Mouse (Mus musculus) MEL (cell line): Measurements from ENCODE around the gene Ptprj. TPM values are rescaled to one million over a fixed set of nuclear protein-coding genes. Genes with fewer than 3 reads are reported as not detected.

Experiments
- DNase-seq: peaks from one replicate; pipeline ENCODE4 v3.0.0; 2011; ENCODE audit warnings: low read depth, low spot score
- H3K27ac ChIP-seq: 2 replicates; pipeline ENCODE4 v1.5.1; 2012; ENCODE audit warnings: low read depth, mild to moderate bottlenecking, control low read depth, low read length, moderate library complexity; ENCODE audit not compliant: control insufficient read depth
- H3K27me3 ChIP-seq, 2 experiments: fragments of 150-350 bp in 1 of 2; sonication (generic) in 1 of 2; 2 replicates each; pipeline ENCODE4 v1.6.1; 2012; ENCODE audit warnings: low read length in 2 of 2, mild to moderate bottlenecking in 2 of 2, improper control_type of control experiment in 1 of 2, moderate library complexity in 1 of 2; ENCODE audit not compliant: insufficient read depth in 2 of 2, control insufficient read depth in 1 of 2
- H3K36me3 ChIP-seq, 2 experiments: 2 replicates each; pipeline ENCODE4 v1.6.1; 2012 to 2014; ENCODE audit warnings: low read length in 2 of 2, improper control_type of control experiment in 1 of 2, inconsistent platforms in 1 of 2, mild to moderate bottlenecking in 1 of 2; ENCODE audit not compliant: insufficient read depth in 2 of 2, control insufficient read depth in 1 of 2
- H3K4me1 ChIP-seq, 2 experiments: fragments of 150-350 bp in 1 of 2; sonication (generic) in 1 of 2; 2 replicates each; pipeline ENCODE4 v1.6.1; 2012; ENCODE audit warnings: low read length in 2 of 2, improper control_type of control experiment in 1 of 2, mild to moderate bottlenecking in 1 of 2; ENCODE audit not compliant: insufficient read depth in 2 of 2, control insufficient read depth in 1 of 2
- H3K4me3 ChIP-seq, 2 experiments: fragments of 150-350 bp in 1 of 2; sonication (generic) in 1 of 2; 2 replicates each; pipeline ENCODE4 v1.5.1; 2012; ENCODE audit warnings: low read depth in 2 of 2, low read length in 2 of 2, mild to moderate bottlenecking in 2 of 2, moderate library complexity in 2 of 2, control low read depth in 1 of 2, improper control_type of control experiment in 1 of 2; ENCODE audit not compliant: control insufficient read depth in 1 of 2, insufficient read depth in 1 of 2
- H3K79me2 ChIP-seq: 2 replicates; pipeline ENCODE4 v1.6.1; 2012; ENCODE audit warnings: mild to moderate bottlenecking, low read length, moderate library complexity; ENCODE audit not compliant: control insufficient read depth, poor library complexity, insufficient read depth
- H3K9ac ChIP-seq: 2 replicates; pipeline ENCODE4 v1.6.1; 2012; ENCODE audit warnings: low read depth, mild to moderate bottlenecking, control low read depth, low read length, moderate library complexity; ENCODE audit not compliant: control insufficient read depth, poor library complexity, severe bottlenecking
- H3K9me3 ChIP-seq: fragments of 150-350 bp; sonication (generic); replicated peaks from 2 replicates; pipeline ENCODE4 v1.6.1; 2012; ENCODE audit warnings: mild to moderate bottlenecking, low read length, improper control_type of control experiment, moderate library complexity; ENCODE audit not compliant: insufficient read depth
- CHD1 ChIP-seq: IDR thresholded peaks from 2 replicates; pipeline ENCODE4 v1.6.1; 2012; ENCODE audit warnings: low read depth, mild to moderate bottlenecking, inconsistent platforms, low read length, improper control_type of control experiment
- CHD2 ChIP-seq: IDR thresholded peaks from 2 replicates; pipeline ENCODE4 v1.6.1; 2011; ENCODE audit warnings: low read length, improper control_type of control experiment
- E2F4 ChIP-seq: IDR thresholded peaks from 2 replicates; pipeline ENCODE4 v1.6.1; 2011; ENCODE audit warnings: low read depth, low read length, improper control_type of control experiment, borderline replicate concordance
- MYC ChIP-seq: IDR thresholded peaks from 2 replicates; pipeline ENCODE4 v1.6.1; 2011; ENCODE audit warnings: low read depth, mild to moderate bottlenecking, low read length, improper control_type of control experiment, moderate library complexity
- TBP ChIP-seq: IDR thresholded peaks from 2 replicates; pipeline ENCODE4 v1.8.0; 2011; ENCODE audit warnings: low read depth, low read length, improper control_type of control experiment
- TCF12 ChIP-seq: IDR thresholded peaks from 2 replicates; pipeline ENCODE4 v1.6.1; 2014; ENCODE audit warnings: low read depth, mild to moderate bottlenecking, inconsistent platforms, low read length, improper control_type of control experiment, moderate library complexity
- USF1 ChIP-seq: IDR thresholded peaks from 2 replicates; pipeline ENCODE4 v1.6.1; 2014; ENCODE audit warnings: low read depth, mild to moderate bottlenecking, inconsistent platforms, low read length, improper control_type of control experiment, moderate library complexity
- USF2 ChIP-seq, 2 experiments: IDR thresholded peaks; 2 replicates each; pipeline ENCODE4 v1.6.1; 2011 to 2012; ENCODE audit warnings: improper control_type of control experiment in 2 of 2, low read length in 2 of 2, borderline replicate concordance in 1 of 2, inconsistent platforms in 1 of 2, low read depth in 1 of 2, mild to moderate bottlenecking in 1 of 2; ENCODE audit not compliant: insufficient read depth in 1 of 2
- ZKSCAN1 ChIP-seq: IDR thresholded peaks from 2 replicates; pipeline ENCODE4 v1.6.1; 2012; ENCODE audit warnings: low read depth, mild to moderate bottlenecking, inconsistent platforms, low read length, improper control_type of control experiment, moderate library complexity
- ZNF384 ChIP-seq: IDR thresholded peaks from 2 replicates; pipeline ENCODE4 v1.6.1; 2012; ENCODE audit warnings: low read depth, mild to moderate bottlenecking, inconsistent platforms, low read length, improper control_type of control experiment
- polyA plus RNA-seq, 2 experiments: library from polyadenylated mRNA; stranded (reverse) in 1 of 2; unstranded in 1 of 2; fragments of >175 nt in 1 of 2; fragments of >200 nt in 1 of 2; gene quantifications; 2 replicates each; pipeline versions ENCODE4 v1.2.1 to v1.2.4; 2012; ENCODE audit warnings: low replicate concordance in 2 of 2, low read depth in 1 of 2; ENCODE audit not compliant: insufficient read length in 2 of 2, insufficient read depth in 1 of 2, missing spikeins in 1 of 2
- total RNA-seq: library from RNA; depleted of rRNA; stranded (reverse); fragments of 300-350 nt; gene quantifications from 2 replicates; pipeline ENCODE4 v1.2.3, GENCODE M21; 2012

The Ptprj gene
- total and polyA plus RNA-seq, 3 experiments = 6.4 to 10.2 TPM; not detected in 1

- DNase-seq = no peak
- Histone ChIP-seq H3K4me1 (peaks cover 7 to 14% of the 10 kb centered on the region in 2 experiments), H3K9ac (no peak overlapping the region), H3K9me3 (no peaks in the 10 kb centered on the region), H3K4me3 (no peak overlapping the region), H3K36me3 (peaks cover 0 to 10% of the 10 kb centered on the region in 2 experiments; a peak in 2 of 4 replicates), H3K27ac (no peak overlapping the region), H3K27me3 (no peaks in the 10 kb centered on the region), H3K79me2 (peaks cover 5% of the 10 kb centered on the region; the same call in 1 of the 2 replicates)
- TF ChIP-seq ZKSCAN1 (no peak), USF2 (IDR thresholded peaks at IDR 0.05; ENCODE audit: borderline replicate concordance in 1 of 2, insufficient read depth in 1 of 2, low read depth in 1 of 2, low read length in 2 of 2) (no peak)
Observed at GRCm38 (mm10) chr2:90550656-90551055, 29.8 kb downstream of the Ptprj start.

GRCm38 (mm10) chr2:90548541-90548940 lies 31.9 kb downstream of the Ptprj start:
- H3K4me3 ChIP-seq = no peak overlapping the region
- H3K9ac ChIP-seq = no peak overlapping the region
- peaks cover 5% of the 10 kb centered on the region; the same call in 1 of the 2 replicates for H3K79me2 ChIP-seq
- no peak overlapping the region for H3K27ac ChIP-seq
- H3K4me1 ChIP-seq = peaks cover 7 to 14% of the 10 kb centered on the region in 2 experiments
- H3K36me3 ChIP-seq = peaks cover 0 to 9% of the 10 kb centered on the region in 2 experiments; a peak in 2 of 4 replicates
- TF ChIP-seq USF1 (no peak), ZNF384 (no peak), CHD1 (no peak)
- no peaks in the 10 kb centered on the region for H3K27me3 ChIP-seq
- DNase-seq = no peak
- H3K9me3 ChIP-seq = no peaks in the 10 kb centered on the region

GRCm38 (mm10) chr2:90547144-90547609 lies 33.3 kb downstream of the Ptprj start:
- TF ChIP-seq CHD2 (no peak), TBP (no peak), MYC (no peak), TCF12 (no peak), E2F4 (no peak), ZNF384 (no peak)
- DNase-seq = no peak
- H3K27ac ChIP-seq = no peak overlapping the region
- H3K27me3 ChIP-seq = no peaks in the 10 kb centered on the region
- no peak overlapping the region for H3K4me3 ChIP-seq
- peaks cover 0 to 9% of the 10 kb centered on the region in 2 experiments; a peak in 2 of 4 replicates for H3K36me3 ChIP-seq
- no peaks in the 10 kb centered on the region for H3K9me3 ChIP-seq
- H3K9ac ChIP-seq = no peak overlapping the region
- peaks cover 7 to 14% of the 10 kb centered on the region in 2 experiments; a peak in 3 of 4 replicates for H3K4me1 ChIP-seq
- H3K79me2 ChIP-seq = peaks cover 5% of the 10 kb centered on the region; the same call in 1 of the 2 replicates
